Mouse (Mus musculus): ENCODE measurements around the gene Kras.

- TF ChIP-seq POLR2A (IDR thresholded peaks at IDR 0.05; ENCODE audit: extremely low read depth, insufficient read depth, low read length) (no peak), CTCF (IDR thresholded peaks at IDR 0.05; ENCODE audit: extremely low read depth, insufficient read depth, low read length) (no peak)
Observed at GRCm38 (mm10) chr6:145247886-145248285, 2.2 kb downstream of the Kras start.
